Mouse (Mus musculus): ENCODE measurements at regions not wholly inside any gene's neighbourhood (a gene's known extent, or its start where the extent isn't known, plus 50 kb on each side); places are given as distances from the start of the nearest gene placed in this dataset.

DNA sequence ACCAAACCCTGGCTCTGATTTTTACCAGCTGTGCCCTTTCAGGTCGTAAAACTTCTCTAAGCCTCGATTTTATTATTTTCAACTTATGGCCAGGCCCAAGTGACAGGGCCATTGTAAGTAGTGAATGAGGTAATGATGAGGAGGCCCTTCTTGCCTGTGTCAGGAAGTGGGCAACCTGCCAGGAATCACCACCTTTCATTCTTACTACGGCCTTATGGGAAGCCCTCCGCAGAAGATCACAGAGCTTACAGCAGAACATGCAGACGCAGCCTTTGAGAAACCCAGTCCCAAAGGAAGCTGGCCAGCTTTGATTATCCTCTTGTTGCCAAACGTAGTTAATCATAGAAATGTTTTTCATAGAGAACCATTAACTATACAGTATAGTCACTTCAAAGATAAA, 124.9 kb upstream of the Mpp6 start:
- Histone ChIP-seq H3K4me3 (replicated peaks in 1 of 3; ENCODE audit: low read depth in 2 of 3, low read length in 2 of 3, poor library complexity in 1 of 3) (no peak overlapping the region), H3K4me2 (ENCODE audit: insufficient read depth, low read depth, poor library complexity, severe bottlenecking) (no peak overlapping the region), H3K27me3 (replicated peaks) (no peaks in the 10 kb centered on the region), H3K9me3 (replicated peaks; ENCODE audit: low read length) (no peaks in the 10 kb centered on the region), H3K27ac (ENCODE audit: insufficient read depth, low read depth) (no peak overlapping the region), H3K79me2 (replicated peaks; ENCODE audit: control insufficient read depth, extremely low read depth, insufficient read depth, poor library complexity, severe bottlenecking) (no peaks in the 10 kb centered on the region), H3K4me1 (ENCODE audit: control insufficient read depth in 1 of 2, insufficient read depth in 2 of 2) (no peaks in the 10 kb centered on the region), H3K36me3 (replicated peaks in 1 of 2; ENCODE audit: control insufficient read depth in 1 of 2, insufficient read depth in 1 of 2, low read length in 1 of 2) (no peaks in the 10 kb centered on the region), H3K9ac (ENCODE audit: insufficient read depth, low read depth) (no peak overlapping the region)
- no peak for DNase-seq (ENCODE audit: extremely low read depth)
- in situ Hi-C loops (cut with MboI; ENCODE audit: low pct_ligation_motif_present, low pct_unique_long_range_greater_than_20kb, low sequenced_read_pairs) (no loop called here), dilution Hi-C loops (cut with MboI; ENCODE audit: extremely low pct_ligation_motif_present, extremely low pct_unique_long_range_greater_than_20kb, low sequenced_read_pairs) (no loop called here)
- no peak for TF ChIP-seq TBP (conservative IDR thresholded peaks at IDR 0.05; ENCODE audit: low read depth, low read length)
- TF ChIP-seq JUN (IDR thresholded peaks at IDR 0.05; ENCODE audit: insufficient read depth, low read depth, low read length) = no peak
- TF ChIP-seq KAT2A (IDR thresholded peaks at IDR 0.05; ENCODE audit: insufficient replicate concordance, low read length) = no peak
- no peak for TF ChIP-seq RAD21 (IDR thresholded peaks at IDR 0.05; ENCODE audit: low read depth, low read length)
- no peak for TF ChIP-seq NRF1 (IDR thresholded peaks at IDR 0.05; ENCODE audit: low read depth, low read length)
- TF ChIP-seq ZMIZ1 (IDR thresholded peaks at IDR 0.05; ENCODE audit: low read depth, low read length) = no peak
- no peak for TF ChIP-seq MEF2A (IDR thresholded peaks at IDR 0.05; ENCODE audit: borderline replicate concordance, low read depth, low read length)
- TF ChIP-seq JUND (conservative IDR thresholded peaks at IDR 0.05; ENCODE audit: low read depth, low read length) = no peak
- no peak for TF ChIP-seq USF2 (conservative IDR thresholded peaks at IDR 0.05; ENCODE audit: low read depth, low read length)
- TF ChIP-seq CHD1 (IDR thresholded peaks at IDR 0.05; ENCODE audit: low read depth, low read length) = no peak
- TF ChIP-seq PAX5 (IDR thresholded peaks at IDR 0.05; ENCODE audit: low read length) = no peak
- TF ChIP-seq POLR2A (IDR thresholded peaks at IDR 0.05; ENCODE audit: low read depth, low read length) = no peak
- TF ChIP-seq MYC (IDR thresholded peaks at IDR 0.05; ENCODE audit: low read depth, low read length) = no peak
- no peak for TF ChIP-seq SIN3A (IDR thresholded peaks at IDR 0.05; ENCODE audit: low read length)
- no peak for TF ChIP-seq CHD2 (IDR thresholded peaks at IDR 0.05; ENCODE audit: low read length)
- TF ChIP-seq USF1 (IDR thresholded peaks at IDR 0.05; ENCODE audit: low read depth, low read length) = no peak
- TF ChIP-seq NELFE (IDR thresholded peaks at IDR 0.05; ENCODE audit: low read depth, low read length) = no peak
- TF ChIP-seq MXI1 (IDR thresholded peaks at IDR 0.05; ENCODE audit: low read depth, low read length) = no peak
- TF ChIP-seq UBTF (IDR thresholded peaks at IDR 0.05; ENCODE audit: low read depth, low read length) = no peak

DNA sequence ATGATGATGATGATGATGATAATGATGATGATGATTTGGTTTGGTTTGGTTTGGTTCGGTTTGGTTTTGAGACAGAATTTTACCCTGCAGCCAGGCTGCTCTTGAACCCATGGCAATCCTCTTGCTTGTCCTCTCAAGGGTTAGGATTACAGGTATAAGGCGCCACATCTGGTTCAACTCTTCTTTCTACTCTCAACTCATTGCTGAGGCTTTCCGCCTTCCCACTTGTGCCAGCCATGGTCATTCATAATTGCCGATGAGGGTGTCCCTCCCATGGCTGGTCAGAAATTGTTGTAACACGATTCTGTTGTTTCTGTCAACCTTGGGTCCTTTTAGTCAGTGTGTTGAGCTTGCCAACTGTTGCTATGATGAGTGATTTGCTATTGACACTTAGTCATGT, 122.9 kb upstream of the Mpp6 start:
- TF ChIP-seq MAX (IDR thresholded peaks at IDR 0.05; ENCODE audit: low read length) = no peak
- no peak for TF ChIP-seq MAFK (IDR thresholded peaks at IDR 0.05; ENCODE audit: insufficient replicate concordance, low read length)
- TF ChIP-seq SIN3A (IDR thresholded peaks at IDR 0.05; ENCODE audit: low read length) = no peak
- TF ChIP-seq ELF1 (IDR thresholded peaks at IDR 0.05; ENCODE audit: low read depth, low read length) = no peak
- no peak for TF ChIP-seq RCOR1 (conservative IDR thresholded peaks at IDR 0.05; ENCODE audit: low read depth, low read length)
- TF ChIP-seq MAZ (IDR thresholded peaks at IDR 0.05; ENCODE audit: low read depth, low read length) = no peak
- TF ChIP-seq JUND (conservative IDR thresholded peaks at IDR 0.05; ENCODE audit: low read depth, low read length) = no peak
- no peak for TF ChIP-seq KAT2A (IDR thresholded peaks at IDR 0.05; ENCODE audit: insufficient replicate concordance, low read length)
- TF ChIP-seq ZC3H11A (IDR thresholded peaks at IDR 0.05; ENCODE audit: low read depth, low read length) = no peak
- no peak for TF ChIP-seq RAD21 (IDR thresholded peaks at IDR 0.05; ENCODE audit: low read depth, low read length)
- TF ChIP-seq PAX5 (IDR thresholded peaks at IDR 0.05; ENCODE audit: low read length) = no peak
- no peak for TF ChIP-seq SMC3 (IDR thresholded peaks at IDR 0.05; ENCODE audit: low read depth, low read length)
- no peak for TF ChIP-seq ZMIZ1 (IDR thresholded peaks at IDR 0.05; ENCODE audit: low read depth, low read length)
- TF ChIP-seq CHD2 (IDR thresholded peaks at IDR 0.05; ENCODE audit: low read length) = no peak
- Histone ChIP-seq H3K4me3 (replicated peaks in 1 of 3; ENCODE audit: low read depth in 2 of 3, low read length in 2 of 3, poor library complexity in 1 of 3) (no peak overlapping the region), H3K79me2 (replicated peaks; ENCODE audit: control insufficient read depth, extremely low read depth, insufficient read depth, poor library complexity, severe bottlenecking) (no peaks in the 10 kb centered on the region), H3K9me3 (replicated peaks; ENCODE audit: low read length) (no peaks in the 10 kb centered on the region), H3K4me2 (ENCODE audit: insufficient read depth, low read depth, poor library complexity, severe bottlenecking) (no peak overlapping the region), H3K4me1 (ENCODE audit: control insufficient read depth in 1 of 2, insufficient read depth in 2 of 2) (no peaks in the 10 kb centered on the region), H3K36me3 (replicated peaks in 1 of 2; ENCODE audit: control insufficient read depth in 1 of 2, insufficient read depth in 1 of 2, low read length in 1 of 2) (no peaks in the 10 kb centered on the region), H3K27ac (ENCODE audit: insufficient read depth, low read depth) (no peak overlapping the region), H3K9ac (ENCODE audit: insufficient read depth, low read depth) (no peak overlapping the region), H3K27me3 (replicated peaks) (no peaks in the 10 kb centered on the region)
- no peak for DNase-seq (ENCODE audit: extremely low read depth)
- dilution Hi-C loops (cut with MboI; ENCODE audit: extremely low pct_ligation_motif_present, extremely low pct_unique_long_range_greater_than_20kb, low sequenced_read_pairs) (no loop called here), in situ Hi-C loops (cut with MboI; ENCODE audit: low pct_ligation_motif_present, low pct_unique_long_range_greater_than_20kb, low sequenced_read_pairs) (no loop called here)
